Mouse (Mus musculus) left cerebral cortex, postnatal 10 days (tissue): Measurements from ENCODE around the gene Rem2. TPM values are rescaled to one million over a fixed set of nuclear protein-coding genes. Genes with fewer than 3 reads are reported as not detected.

Experiments
- total RNA-seq, 2 experiments: library from RNA; stranded (reverse); gene quantifications; 2 replicates each; pipeline ENCODE4 v1.2.3; 2021

The Rem2 gene
- total RNA-seq, 2 experiments from 2014 or later = 14.5 to 16.7 TPM

Other genes starting within 250 kb of the Rem2 start
- 100 to 1,000 TPM; 121 to 126 TPM for gene Dad1, start 222.0 kb upstream of the Rem2 start, total RNA-seq
- gene Abhd4, start 221.9 kb upstream of the Rem2 start, total RNA-seq = 10 to 100 TPM; 43.7 to 48.0 TPM
- gene Olfr49, start 191.2 kb upstream of the Rem2 start, total RNA-seq = not detected
- 10 to 100 TPM; 61.6 to 66.4 TPM for gene Oxa1l, start 115.3 kb upstream of the Rem2 start, total RNA-seq
- 1 to 10 TPM; 2.1 to 2.2 TPM for gene Slc7a7, start 58.3 kb upstream of the Rem2 start, total RNA-seq
- 100 to 1,000 TPM; 103 to 105 TPM for gene Mrpl52, start 49.2 kb upstream of the Rem2 start, total RNA-seq
- 10 to 100 TPM; 28.4 to 35.9 TPM for gene Mmp14, start 44.5 kb upstream of the Rem2 start, total RNA-seq
- gene Lrp10, start 12.0 kb upstream of the Rem2 start, total RNA-seq = 10 to 100 TPM; 27.5 to 34.5 TPM
- gene Prmt5, start 41.4 kb downstream of the Rem2 start, total RNA-seq = 10 to 100 TPM; 88.4 to 93.1 TPM
- gene Haus4, start 78.5 kb downstream of the Rem2 start, total RNA-seq = 1 to 10 TPM; 3.3 to 4.5 TPM
- 1 to 10 TPM; 3.2 to 3.7 TPM for gene Ajuba, start 101.5 kb downstream of the Rem2 start, total RNA-seq
- 1 to 10 TPM; 3.6 to 5.8 TPM for gene 4931414P19Rik, start 129.9 kb downstream of the Rem2 start, total RNA-seq
- 100 to 1,000 TPM; 196 to 203 TPM for gene Psmb5, start 141.9 kb downstream of the Rem2 start, total RNA-seq
- not detected for gene Psmb11, start 145.3 kb downstream of the Rem2 start, total RNA-seq
- not detected for gene Gm17606, start 164.9 kb downstream of the Rem2 start, total RNA-seq
- gene Cdh24, start 165.3 kb downstream of the Rem2 start, total RNA-seq = 10 to 100 TPM; 11.8 to 15.4 TPM
- 10 to 100 TPM; 23.6 to 25.1 TPM for gene 1700123O20Rik, start 210.1 kb downstream of the Rem2 start, total RNA-seq
- 100 to 1,000 TPM; 195 to 199 TPM for gene Acin1, start 210.8 kb downstream of the Rem2 start, total RNA-seq
- gene Gm29776, start 222.7 kb downstream of the Rem2 start, total RNA-seq = under 1 TPM; 0.15 to 0.22 TPM
- gene Cebpe, start 236.1 kb downstream of the Rem2 start, total RNA-seq = not detected